Mouse (Mus musculus): ENCODE data around the gene Ttll5. TPM values are rescaled to one million over a fixed set of nuclear protein-coding genes. Genes with fewer than 3 reads are reported as not detected.

Gene Ttll5
- total and polyA plus RNA-seq, 3 experiments, result 7.4 to 18.5 TPM; not detected in 1

GRCm38 (mm10) chr12:85822051-85822450, 2.4 kb upstream of the Ttll5 start:
- H3K9me3 ChIP-seq (replicated peaks; ENCODE audit: insufficient read depth, low read length), result no peaks in the 10 kb centered on the region
- peak; percentile 25 for DNase-seq (ENCODE audit: low read depth, low spot score)
- no peak overlapping the region for H3K4me3 ChIP-seq (ENCODE audit: control insufficient read depth in 1 of 2, insufficient read depth in 1 of 2, low read depth in 2 of 2, low read length in 2 of 2)
- no peak overlapping the region for H3K9ac ChIP-seq (ENCODE audit: control insufficient read depth, low read depth, low read length, poor library complexity, severe bottlenecking)
- no peak overlapping the region for H3K27ac ChIP-seq (ENCODE audit: control insufficient read depth, low read depth, low read length)
- no peaks in the 10 kb centered on the region for H3K27me3 ChIP-seq (ENCODE audit: control insufficient read depth in 1 of 2, insufficient read depth in 2 of 2, low read length in 2 of 2)
- peaks cover 0 to 4% of the 10 kb centered on the region in 2 experiments; a peak in 2 of 4 replicates for H3K4me1 ChIP-seq (ENCODE audit: control insufficient read depth in 1 of 2, insufficient read depth in 2 of 2, low read length in 2 of 2)
- H3K79me2 ChIP-seq (ENCODE audit: control insufficient read depth, insufficient read depth, low read length, poor library complexity), result peaks cover 12% of the 10 kb centered on the region
- TF ChIP-seq E2F4 (IDR thresholded peaks at IDR 0.05; ENCODE audit: borderline replicate concordance, low read depth, low read length) (no peak), CTCF (IDR thresholded peaks at IDR 0.05 in 2 of 3, conservative IDR thresholded peaks at IDR 0.05 in 1 of 3; ENCODE audit: control insufficient read depth in 1 of 3, insufficient read depth in 1 of 3, low read depth in 2 of 3, low read length in 3 of 3, poor library complexity in 1 of 3, severe bottlenecking in 1 of 3) (peak; percentile 16 to 49 (median 41); a peak in 5 of 6 replicates)
- H3K36me3 ChIP-seq (ENCODE audit: control insufficient read depth in 1 of 2, insufficient read depth in 2 of 2, low read length in 2 of 2), result peaks cover 1 to 16% of the 10 kb centered on the region in 2 experiments; a peak in 3 of 4 replicates

DNA sequence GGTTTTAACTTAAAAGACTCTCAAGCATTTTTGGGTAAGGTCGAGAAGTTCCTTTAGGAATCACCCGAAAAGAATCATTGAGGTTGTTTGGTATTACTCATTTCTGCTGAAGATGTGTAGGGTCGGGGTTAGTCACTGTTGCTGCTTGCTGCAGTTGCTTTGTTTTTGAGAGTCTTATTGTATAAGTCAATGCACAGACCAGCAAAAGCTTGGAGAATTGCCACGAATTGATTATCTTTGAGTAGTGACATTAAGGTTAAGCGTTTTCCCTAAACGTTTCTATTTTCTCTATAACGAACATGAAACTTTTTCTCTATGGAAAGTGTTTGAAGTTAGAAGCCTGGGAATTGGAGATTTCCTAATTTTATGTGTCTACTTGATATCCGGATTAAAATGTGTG, 902 bp downstream of the Ttll5 start:
- peaks cover 0 to 16% of the 10 kb centered on the region in 2 experiments; a peak in 2 of 4 replicates for H3K36me3 ChIP-seq (ENCODE audit: control insufficient read depth in 1 of 2, insufficient read depth in 2 of 2, low read length in 2 of 2)
- no peak for DNase-seq (ENCODE audit: low read depth, low spot score)
- TF ChIP-seq CHD1 (IDR thresholded peaks at IDR 0.05; ENCODE audit: low read depth, low read length) (0 out of 2 replicates have a peak, but pooled peaks have one; percentile 53), RAD21 (IDR thresholded peaks at IDR 0.05; ENCODE audit: low read depth, low read length) (no peak)
- peak overlapping the region; percentile 53 to 82 for H3K4me3 ChIP-seq (ENCODE audit: control insufficient read depth in 1 of 2, insufficient read depth in 1 of 2, low read depth in 2 of 2, low read length in 2 of 2)
- H3K9me3 ChIP-seq (replicated peaks; ENCODE audit: insufficient read depth, low read length), result no peaks in the 10 kb centered on the region
- peaks cover 0 to 4% of the 10 kb centered on the region in 2 experiments; a peak in 2 of 4 replicates for H3K4me1 ChIP-seq (ENCODE audit: control insufficient read depth in 1 of 2, insufficient read depth in 2 of 2, low read length in 2 of 2)
- no peaks in the 10 kb centered on the region for H3K27me3 ChIP-seq (ENCODE audit: control insufficient read depth in 1 of 2, insufficient read depth in 2 of 2, low read length in 2 of 2)
- peaks cover 12% of the 10 kb centered on the region for H3K79me2 ChIP-seq (ENCODE audit: control insufficient read depth, insufficient read depth, low read length, poor library complexity)
- H3K27ac ChIP-seq (ENCODE audit: control insufficient read depth, low read depth, low read length), result peak overlapping the region; percentile 98
- H3K9ac ChIP-seq (ENCODE audit: control insufficient read depth, low read depth, low read length, poor library complexity, severe bottlenecking), result peak overlapping the region; percentile 87

DNA sequence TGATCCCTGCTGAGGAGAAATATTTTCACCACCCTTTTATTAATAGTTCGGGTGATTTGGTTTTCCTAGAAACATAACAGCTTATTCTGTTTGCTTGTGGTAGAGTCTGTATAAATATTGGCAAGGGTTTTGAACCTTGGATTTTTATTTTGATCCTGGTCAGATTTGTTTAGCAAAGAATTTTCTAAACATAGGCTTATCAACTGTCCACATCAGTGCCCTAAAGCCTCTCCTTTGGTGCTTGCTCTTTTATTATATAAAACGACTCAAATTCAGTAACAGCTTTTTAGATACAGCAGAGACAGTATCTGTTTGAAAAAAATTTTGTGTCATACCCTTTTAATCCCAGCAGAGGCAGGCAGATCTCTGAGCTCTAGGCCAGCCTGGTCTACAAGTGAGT, 1.4 kb downstream of the Ttll5 start:
- peaks cover 12% of the 10 kb centered on the region for H3K79me2 ChIP-seq (ENCODE audit: control insufficient read depth, insufficient read depth, low read length, poor library complexity)
- H3K4me3 ChIP-seq (ENCODE audit: control insufficient read depth in 1 of 2, insufficient read depth in 1 of 2, low read depth in 2 of 2, low read length in 2 of 2), result peak overlapping the region in 1 of 2 experiments; percentile 53; a peak in 2 of 4 replicates
- H3K27me3 ChIP-seq (ENCODE audit: control insufficient read depth in 1 of 2, insufficient read depth in 2 of 2, low read length in 2 of 2), result no peaks in the 10 kb centered on the region
- H3K9me3 ChIP-seq (replicated peaks; ENCODE audit: insufficient read depth, low read length), result no peaks in the 10 kb centered on the region
- peaks cover 0 to 4% of the 10 kb centered on the region in 2 experiments; a peak in 2 of 4 replicates for H3K4me1 ChIP-seq (ENCODE audit: control insufficient read depth in 1 of 2, insufficient read depth in 2 of 2, low read length in 2 of 2)
- peak overlapping the region; percentile 87; the same call in 1 of the 2 replicates for H3K9ac ChIP-seq (ENCODE audit: control insufficient read depth, low read depth, low read length, poor library complexity, severe bottlenecking)
- H3K27ac ChIP-seq (ENCODE audit: control insufficient read depth, low read depth, low read length), result no peak overlapping the region
- DNase-seq (ENCODE audit: low read depth, low spot score), result peak; percentile 16
- H3K36me3 ChIP-seq (ENCODE audit: control insufficient read depth in 1 of 2, insufficient read depth in 2 of 2, low read length in 2 of 2), result peaks cover 0 to 16% of the 10 kb centered on the region in 2 experiments; a peak in 2 of 4 replicates
- peak; percentile 31; the same call in 1 of the 2 replicates for TF ChIP-seq GATA1 (IDR thresholded peaks at IDR 0.05; ENCODE audit: low read depth, low read length)
- no peak for TF ChIP-seq TCF12 (IDR thresholded peaks at IDR 0.05; ENCODE audit: low read depth, low read length)

DNA sequence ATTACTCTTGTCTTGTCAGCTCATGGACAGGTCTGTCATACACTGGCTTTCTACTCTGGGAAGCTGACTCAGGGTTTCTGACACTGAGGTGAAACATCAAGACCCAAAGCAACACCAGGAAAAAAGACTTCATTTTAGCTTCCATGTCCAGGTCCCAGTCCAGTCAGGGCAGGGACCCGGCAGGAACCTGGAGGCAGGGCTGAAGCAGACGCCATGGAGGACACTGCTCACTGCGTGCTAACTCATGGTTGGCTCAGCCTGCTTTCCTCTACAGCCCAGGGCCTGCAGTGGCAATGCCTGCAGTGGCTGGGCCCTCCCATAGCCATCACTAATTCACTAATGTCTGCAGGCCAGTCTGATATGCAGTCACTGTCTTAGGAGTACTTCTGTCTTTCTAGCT, 4.4 kb downstream of the Ttll5 start:
- Histone ChIP-seq H3K79me2 (ENCODE audit: control insufficient read depth, insufficient read depth, low read length, poor library complexity) (peaks cover 6% of the 10 kb centered on the region), H3K36me3 (ENCODE audit: control insufficient read depth in 1 of 2, insufficient read depth in 2 of 2, low read length in 2 of 2) (peaks cover 1 to 7% of the 10 kb centered on the region in 2 experiments; a peak in 2 of 4 replicates), H3K27ac (ENCODE audit: control insufficient read depth, low read depth, low read length) (no peak overlapping the region), H3K4me1 (ENCODE audit: control insufficient read depth in 1 of 2, insufficient read depth in 2 of 2, low read length in 2 of 2) (peaks cover 0 to under 1% of the 10 kb centered on the region in 2 experiments; a peak in 1 of 4 replicates), H3K9me3 (replicated peaks; ENCODE audit: insufficient read depth, low read length) (no peaks in the 10 kb centered on the region), H3K27me3 (ENCODE audit: control insufficient read depth in 1 of 2, insufficient read depth in 2 of 2, low read length in 2 of 2) (no peaks in the 10 kb centered on the region), H3K4me3 (ENCODE audit: control insufficient read depth in 1 of 2, insufficient read depth in 1 of 2, low read depth in 2 of 2, low read length in 2 of 2) (no peak overlapping the region), H3K9ac (ENCODE audit: control insufficient read depth, low read depth, low read length, poor library complexity, severe bottlenecking) (no peak overlapping the region)
- no peak for DNase-seq (ENCODE audit: low read depth, low spot score)
- no peak for TF ChIP-seq SMC3 (IDR thresholded peaks at IDR 0.05; ENCODE audit: low read depth, low read length)
- TF ChIP-seq ZC3H11A (IDR thresholded peaks at IDR 0.05; ENCODE audit: low read depth, low read length), result no peak
- no peak for TF ChIP-seq CHD2 (IDR thresholded peaks at IDR 0.05; ENCODE audit: low read length)
- no peak for TF ChIP-seq MAZ (IDR thresholded peaks at IDR 0.05; ENCODE audit: low read depth, low read length)
- no peak for TF ChIP-seq ZNF384 (IDR thresholded peaks at IDR 0.05; ENCODE audit: low read depth, low read length)
